Mouse (Mus musculus): Measurements from ENCODE around the gene Hsd17b6.

Gene Hsd17b6

DNA sequence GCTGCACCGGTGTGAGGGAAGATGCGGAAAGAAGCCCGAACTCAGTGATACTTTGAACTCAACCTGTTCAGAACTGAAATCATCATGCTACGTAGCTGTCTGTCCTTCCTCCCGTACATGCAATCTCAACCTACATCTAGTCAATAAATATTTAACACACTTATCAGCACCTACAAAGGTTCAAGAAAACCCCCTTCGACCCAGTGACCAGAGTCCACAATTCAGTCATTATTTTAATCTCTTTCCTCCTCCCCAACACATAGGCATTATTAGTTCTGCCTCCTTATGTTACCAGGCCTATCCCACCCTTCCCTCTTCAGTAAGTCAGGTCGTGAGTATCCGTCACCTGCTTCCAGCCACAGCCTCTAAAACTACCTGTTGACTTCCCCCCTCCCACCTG lies 1.9 kb downstream of the Hsd17b6 start:
- DNase-seq (ENCODE audit: low read depth) = no peak

DNA sequence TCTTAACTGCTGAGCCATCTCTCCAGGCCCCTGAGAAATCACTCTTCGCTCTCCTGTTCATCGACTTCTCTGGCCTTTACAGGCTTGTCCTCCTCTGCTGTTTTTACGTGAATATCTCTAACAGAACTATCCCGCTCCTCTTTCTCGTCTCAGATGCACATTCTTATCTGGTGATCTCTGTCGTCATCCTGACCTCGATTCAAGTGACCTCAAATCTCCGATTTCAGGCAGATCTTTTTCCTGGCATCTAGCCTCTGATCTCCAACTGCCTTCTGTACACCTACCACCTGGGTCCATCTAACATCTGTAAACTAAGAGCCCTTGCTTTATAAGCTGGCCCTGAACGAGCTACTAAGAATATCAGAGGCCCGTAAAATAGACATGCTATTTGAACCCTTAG lies 2.5 kb downstream of the Hsd17b6 start:
- no peak for DNase-seq (ENCODE audit: low read depth)

DNA sequence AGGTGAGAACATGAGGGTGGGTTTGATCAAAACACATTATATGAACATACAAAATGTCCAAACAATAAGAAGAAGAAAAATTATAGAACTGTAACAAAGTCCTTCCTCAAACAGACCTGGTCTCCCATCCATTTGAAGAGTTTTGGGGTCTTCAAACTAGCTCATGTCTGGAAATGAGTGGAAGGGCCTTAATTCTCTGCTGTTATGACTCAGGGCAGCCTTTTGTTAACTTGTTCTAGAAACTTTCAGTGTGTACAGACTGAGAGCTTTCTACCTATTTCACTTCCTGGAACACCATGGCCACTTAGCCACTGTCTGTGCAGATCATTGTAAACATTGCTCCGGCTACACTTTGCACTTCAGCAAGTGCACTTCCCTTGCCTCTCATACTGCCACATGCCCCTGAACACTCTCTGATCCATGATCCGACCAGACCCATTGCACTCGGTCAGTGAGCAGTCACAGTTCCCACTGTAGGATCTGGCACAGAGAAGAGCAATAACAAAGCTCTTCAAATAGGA lies 4.1 kb downstream of the Hsd17b6 start:
- no peak for DNase-seq (ENCODE audit: low read depth)

DNA sequence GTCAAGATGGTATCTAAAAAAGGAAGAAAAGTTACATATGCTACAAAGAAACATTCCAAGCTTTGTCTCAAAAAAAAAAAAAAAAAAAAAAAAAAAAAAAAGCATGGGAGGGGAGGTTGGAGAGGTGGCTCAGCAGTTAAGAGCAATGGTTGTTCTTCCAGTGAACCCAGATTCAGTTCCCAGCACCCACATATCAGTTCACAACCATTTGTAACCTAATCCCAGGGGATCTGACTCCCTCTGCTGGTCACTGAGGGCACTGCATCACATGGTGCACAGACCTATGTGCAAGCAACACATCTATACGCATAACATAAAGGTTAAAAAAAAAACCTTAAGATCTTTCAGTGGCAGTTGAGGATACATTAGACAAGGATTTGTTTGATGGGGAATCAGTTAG lies 9.2 kb downstream of the Hsd17b6 start:
- DNase-seq (ENCODE audit: low read depth) = no peak

DNA sequence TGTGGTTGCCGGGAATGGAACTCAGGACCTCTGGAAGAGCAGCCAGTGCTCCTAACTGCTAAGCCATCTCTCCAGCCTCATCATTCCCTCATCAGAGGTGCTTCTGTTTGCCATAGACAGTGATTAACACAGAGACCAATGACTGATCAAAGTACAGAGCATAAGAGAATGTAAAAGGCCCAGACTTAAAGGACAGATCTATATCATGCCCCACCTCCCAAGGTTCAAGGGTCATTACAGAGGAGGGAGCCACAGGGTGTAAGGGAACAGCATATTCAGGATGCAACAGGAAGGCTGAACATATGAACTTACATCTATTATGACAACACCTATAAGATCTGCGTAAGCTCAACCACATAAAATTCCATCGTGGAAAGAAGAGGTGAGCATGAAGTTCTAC lies 10.7 kb downstream of the Hsd17b6 start:
- no peak for DNase-seq (ENCODE audit: low read depth)

DNA sequence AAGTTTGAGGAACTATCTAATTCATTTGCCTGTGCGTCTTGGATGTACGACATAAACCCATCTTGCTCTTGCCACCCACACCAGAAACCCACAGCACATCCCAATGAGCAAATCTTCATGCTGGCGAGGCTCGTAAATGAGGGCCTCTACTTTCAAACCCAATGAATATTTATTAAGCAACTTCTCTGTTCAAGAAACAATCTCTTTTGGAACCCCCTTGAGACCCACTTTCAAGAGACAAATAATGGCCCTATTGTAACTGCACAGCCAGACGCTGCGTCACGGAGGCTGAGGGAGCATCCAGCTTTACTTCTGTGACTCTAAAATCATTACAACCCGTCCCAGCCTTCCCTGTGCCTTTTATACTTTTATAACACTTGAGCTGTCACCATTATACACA lies 21.8 kb downstream of the Hsd17b6 start:
- DNase-seq (ENCODE audit: low read depth) = no peak

DNA sequence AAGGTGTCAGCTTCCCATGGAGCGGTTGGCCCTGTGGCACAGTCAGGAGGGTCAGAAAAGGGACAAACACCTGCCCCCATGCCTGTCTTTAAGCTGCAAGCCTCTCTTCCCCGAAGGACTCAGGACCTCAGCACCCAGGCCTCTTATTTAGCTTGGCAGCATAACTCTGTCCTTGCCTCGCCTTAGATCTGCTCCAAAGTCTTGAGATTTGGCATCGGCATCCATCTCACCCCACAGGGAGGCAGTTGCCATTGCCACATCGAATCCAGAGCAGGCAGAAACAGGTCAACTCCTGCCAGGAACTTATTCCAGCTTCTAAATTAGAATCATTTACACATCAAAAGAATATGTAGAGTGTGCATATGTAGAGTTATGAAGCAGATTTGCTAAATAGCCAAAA lies 22.8 kb downstream of the Hsd17b6 start:
- DNase-seq (ENCODE audit: low read depth) = no peak

DNA sequence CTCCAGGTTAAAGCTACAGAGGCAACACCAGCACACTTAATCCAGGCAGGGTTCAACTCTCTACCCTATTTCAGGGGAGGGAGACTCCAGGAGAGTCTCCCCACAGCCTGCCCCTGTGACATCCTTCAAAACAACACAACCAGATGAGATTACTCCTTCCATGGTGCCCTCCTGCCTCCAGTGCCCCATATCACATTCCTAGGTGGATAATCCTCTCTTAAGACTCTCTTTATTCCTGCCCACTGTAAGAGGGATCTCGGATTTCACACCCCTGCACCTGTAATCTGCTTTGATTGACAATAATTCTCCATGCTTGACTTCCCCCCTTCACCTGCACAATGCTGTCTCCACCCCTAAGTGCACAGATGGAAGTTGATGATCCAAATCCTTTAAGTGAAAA lies 31.9 kb downstream of the Hsd17b6 start:
- DNase-seq (ENCODE audit: low read depth) = no peak

DNA sequence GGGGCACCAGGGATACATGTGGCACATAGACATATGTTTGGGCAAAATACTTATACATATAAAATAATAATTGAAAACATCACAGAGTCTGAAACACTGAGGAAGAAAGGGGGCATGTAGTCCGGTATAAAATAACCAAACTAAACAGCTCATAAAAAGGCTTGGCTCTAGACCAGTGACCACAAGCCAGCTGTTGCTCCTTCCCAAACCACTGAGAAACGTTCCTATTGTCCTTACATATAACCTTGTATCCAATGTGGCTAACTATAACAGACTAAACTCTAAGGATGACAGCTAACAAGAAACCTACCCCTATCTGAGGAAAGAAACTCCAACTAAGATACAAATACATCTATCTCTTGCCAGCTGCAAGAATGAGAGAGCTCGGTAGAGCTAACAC lies 33.3 kb downstream of the Hsd17b6 start:
- no peak for DNase-seq (ENCODE audit: low read depth)

DNA sequence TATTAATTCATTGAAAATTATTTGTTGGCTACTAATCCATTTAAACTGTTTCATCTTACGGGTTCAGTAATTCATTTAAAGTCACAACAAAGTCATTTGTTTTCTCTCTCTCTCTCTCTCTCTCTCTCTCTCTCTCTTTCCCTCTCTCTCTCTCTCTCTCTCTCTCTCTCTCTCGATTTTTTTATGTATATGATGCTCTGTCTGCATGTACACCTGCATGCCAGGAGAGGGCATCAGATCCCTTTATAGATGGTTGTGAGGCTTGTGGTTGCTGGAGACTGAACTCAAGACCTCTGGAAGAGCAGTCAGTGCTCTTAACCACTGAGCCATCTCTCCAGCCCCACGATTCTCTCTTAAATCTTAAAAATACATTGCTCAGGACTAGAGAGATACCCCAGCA lies 36.3 kb downstream of the Hsd17b6 start:
- DNase-seq (ENCODE audit: low read depth) = no peak

DNA sequence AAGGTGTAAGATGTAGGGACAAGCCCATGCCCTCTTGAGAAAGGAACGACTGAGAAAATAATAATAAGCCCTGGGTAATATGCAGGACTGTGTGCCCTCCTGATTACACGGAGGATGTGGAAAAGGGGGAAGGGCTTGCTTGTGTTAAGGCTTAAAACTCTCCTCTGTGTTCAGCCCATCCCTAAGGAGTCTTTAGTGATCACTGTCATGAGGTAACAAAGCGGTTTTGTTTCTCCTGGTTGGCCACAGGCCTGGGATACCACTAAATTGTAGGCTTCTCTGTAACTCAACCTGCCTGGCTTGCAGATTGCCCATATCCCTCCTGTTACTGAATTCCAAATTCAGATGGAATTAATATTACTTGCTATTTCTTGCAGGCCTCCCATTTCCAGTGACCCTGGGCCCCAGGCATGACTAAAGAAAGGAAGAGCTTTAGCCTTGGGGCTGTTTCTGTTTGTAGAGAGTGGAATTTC lies 37.0 kb downstream of the Hsd17b6 start:
- peak; percentile 21 for DNase-seq (ENCODE audit: low read depth)

DNA sequence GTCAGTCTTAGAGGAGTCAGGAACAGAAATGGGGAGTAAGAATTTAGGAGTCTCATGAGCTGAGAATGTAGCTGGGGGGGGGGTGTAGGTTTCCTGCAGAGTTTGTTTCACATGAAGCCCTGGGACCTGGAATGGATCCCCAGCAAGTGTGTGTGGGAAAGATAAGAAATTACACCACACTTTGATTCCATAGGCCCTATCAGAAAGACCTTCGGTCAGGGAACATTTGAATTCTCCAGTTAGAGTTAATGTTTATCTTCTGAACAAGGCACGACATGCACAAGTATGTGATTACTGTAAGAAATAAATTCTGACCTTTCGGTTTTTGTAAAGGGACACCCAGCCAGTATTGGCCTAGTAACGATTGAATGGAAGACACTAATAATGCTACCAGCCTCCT lies 37.6 kb downstream of the Hsd17b6 start:
- no peak for DNase-seq (ENCODE audit: low read depth)

DNA sequence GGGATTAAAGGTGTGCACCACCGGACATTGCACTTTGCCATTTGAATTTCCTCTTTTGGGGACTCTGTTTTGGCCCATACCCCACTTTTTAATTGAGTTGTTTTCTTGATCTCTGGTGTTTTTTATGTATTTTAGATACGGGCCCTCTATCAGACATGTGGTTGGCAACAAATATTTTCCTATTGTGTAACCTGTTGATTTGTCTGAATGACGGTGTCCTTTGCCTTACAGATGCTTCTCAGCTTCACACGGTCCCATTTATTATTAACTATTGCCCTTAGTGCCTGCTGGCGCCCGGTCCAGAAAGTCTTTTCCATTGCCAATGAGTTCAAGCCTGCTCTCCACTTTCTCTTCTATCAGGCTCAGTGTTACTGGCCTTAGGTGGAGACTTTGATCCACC lies 40.9 kb downstream of the Hsd17b6 start:
- no peak for DNase-seq (ENCODE audit: low read depth)

DNA sequence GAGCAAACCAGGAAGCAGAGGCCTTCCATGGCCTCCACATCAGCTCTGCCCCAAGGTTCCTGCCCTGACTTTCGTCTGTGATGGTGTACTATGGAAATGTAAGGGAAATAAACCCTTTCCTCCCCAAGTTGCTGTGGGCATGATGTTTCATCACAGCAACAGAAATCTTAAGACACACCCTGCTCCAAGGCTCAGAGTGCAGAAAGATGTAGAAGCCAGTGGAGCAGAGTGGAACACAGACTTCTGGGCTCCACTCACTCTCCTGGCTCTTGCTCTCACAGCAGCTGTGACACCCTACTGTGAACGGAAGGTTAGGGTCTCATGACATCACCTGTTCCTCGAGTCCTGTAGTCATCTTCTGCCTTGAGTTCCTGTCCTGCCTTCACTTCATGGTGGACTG lies 43.4 kb downstream of the Hsd17b6 start:
- no peak for DNase-seq (ENCODE audit: low read depth)

DNA sequence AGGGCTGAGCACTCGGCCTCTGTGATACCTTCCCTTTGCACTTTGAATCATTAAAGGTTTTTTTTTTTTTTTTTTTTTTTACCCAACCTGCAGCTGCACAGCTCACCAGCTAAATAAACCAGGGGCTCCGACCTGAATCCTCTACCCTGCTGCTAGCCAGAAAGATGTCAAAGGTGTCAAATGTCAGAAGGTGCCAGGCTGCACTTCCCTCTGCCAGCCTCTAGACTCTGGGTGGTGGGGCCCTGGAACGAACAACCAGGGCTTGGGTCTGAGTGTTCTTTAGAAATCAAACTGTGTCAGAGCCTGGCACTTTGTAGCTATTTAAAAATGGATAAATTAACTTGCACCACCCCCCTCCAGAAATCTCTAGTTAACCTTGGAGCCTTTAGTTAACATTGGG lies 45.0 kb downstream of the Hsd17b6 start:
- DNase-seq (ENCODE audit: low read depth) = no peak

DNA sequence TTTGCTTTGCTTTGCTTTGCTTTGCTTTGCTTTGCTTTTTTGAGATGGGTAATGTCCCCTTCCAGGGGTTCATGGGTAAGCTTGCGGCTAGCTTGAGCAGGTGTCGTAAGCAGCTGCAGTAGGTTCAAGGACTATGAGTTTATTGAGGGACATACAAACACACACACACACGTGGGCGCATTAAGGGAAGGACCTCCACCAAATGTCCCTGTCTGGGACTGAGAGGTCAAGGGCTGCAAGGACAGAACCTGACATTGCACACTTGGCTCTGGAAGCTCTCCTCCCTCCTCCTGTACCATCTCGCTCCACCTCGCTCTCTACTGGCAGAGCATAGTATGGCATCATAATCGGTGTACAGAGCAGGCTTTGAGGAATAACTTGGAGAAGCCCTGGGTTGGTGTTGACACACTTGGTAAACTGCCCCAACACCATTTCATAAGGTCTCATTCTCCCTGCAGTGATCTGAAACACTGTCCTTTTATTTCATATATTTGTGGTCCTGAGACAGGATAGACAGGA lies 48.2 kb downstream of the Hsd17b6 start:
- no peak for DNase-seq (ENCODE audit: low read depth)

DNA sequence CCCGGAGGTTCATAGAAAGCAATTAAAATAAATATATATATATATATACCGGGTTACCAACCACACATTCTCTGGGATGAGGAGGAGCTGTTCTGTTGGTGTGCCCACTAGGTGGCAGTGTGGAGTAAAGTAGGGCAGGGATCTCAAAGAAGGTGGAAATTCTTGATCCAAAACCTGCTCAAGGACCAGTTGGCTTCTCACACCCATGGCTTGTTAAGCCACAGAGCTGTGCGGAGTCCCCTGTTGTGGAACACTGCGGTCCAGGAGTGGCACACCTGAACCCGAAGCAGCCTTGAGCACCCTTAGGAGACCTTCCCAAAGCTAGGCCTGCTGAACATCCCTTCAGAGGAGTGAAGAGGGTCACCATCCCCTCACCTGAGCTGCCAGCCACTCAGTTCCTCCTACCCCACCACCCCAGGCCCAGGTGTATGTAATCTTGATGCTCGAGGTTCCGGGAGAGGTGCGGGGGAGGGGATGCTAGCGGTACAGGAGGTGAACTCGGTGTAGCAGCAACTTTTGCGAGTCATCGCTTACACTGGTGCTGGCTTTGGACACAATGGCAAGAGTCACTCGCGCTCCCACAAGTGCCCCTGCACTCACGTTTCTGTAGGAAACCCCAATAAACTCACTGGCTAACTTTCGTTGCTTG lies 51.1 kb downstream of the Hsd17b6 start:
- no peak for DNase-seq (ENCODE audit: low read depth)

DNA sequence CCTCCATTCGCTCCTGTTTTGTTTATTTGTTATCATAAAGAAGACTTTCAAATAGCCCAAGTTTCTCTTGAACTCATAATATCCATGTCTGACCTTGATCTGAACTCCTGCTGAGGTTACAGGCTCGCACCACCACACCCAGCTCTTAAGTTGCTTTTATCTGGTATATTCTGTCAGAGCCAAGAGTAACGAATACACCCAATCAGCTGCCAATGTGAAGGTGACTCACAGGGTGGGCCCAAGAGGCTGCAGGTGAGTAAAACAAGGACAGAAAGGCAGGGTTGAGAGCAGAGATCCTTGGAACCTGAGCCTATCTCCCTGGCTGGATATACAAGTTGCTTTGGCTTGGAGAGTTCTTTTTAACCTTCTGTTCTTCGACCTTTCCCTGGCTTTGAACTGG lies 52.4 kb downstream of the Hsd17b6 start:
- no peak for DNase-seq (ENCODE audit: low read depth)

DNA sequence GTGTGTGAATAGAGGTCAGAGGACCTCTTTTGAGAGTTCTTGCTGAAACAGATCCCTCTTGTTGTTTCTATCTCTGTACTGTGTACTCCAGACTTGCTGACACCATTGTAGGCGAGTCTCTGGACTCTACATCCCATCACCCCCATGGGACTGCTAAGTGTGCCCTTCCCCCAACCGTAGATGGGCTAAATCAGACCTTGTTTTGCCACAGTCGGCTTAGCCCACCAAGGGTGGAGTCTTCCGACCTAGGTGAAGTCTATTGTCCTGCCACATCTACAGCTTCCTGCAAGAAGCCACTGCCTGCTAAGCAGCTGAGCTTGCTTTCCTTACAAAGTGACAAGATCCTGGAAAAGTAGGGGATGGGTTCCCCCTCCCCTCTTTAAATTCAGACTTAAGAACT lies 55.6 kb downstream of the Hsd17b6 start:
- no peak for DNase-seq (ENCODE audit: low read depth)

DNA sequence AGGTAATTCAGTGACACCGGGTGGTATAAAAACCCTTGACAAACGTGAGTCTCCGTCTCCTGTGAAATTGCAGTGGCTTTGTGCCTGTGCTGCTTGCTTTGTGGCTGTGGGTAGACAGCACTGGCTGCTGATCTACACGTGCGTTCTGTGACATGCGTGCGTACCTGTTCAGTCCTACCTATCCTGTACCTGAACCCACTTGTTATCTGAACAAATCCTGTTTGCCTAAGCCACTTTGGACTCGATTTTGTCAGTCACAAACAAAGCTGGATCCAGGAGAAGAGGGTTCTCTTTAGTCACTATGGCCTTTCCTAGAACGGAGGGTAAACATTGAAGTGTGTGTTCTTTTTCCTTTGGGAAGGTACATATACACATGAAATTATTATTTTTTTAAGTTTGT lies 56.0 kb downstream of the Hsd17b6 start:
- no peak for DNase-seq (ENCODE audit: low read depth)

DNA sequence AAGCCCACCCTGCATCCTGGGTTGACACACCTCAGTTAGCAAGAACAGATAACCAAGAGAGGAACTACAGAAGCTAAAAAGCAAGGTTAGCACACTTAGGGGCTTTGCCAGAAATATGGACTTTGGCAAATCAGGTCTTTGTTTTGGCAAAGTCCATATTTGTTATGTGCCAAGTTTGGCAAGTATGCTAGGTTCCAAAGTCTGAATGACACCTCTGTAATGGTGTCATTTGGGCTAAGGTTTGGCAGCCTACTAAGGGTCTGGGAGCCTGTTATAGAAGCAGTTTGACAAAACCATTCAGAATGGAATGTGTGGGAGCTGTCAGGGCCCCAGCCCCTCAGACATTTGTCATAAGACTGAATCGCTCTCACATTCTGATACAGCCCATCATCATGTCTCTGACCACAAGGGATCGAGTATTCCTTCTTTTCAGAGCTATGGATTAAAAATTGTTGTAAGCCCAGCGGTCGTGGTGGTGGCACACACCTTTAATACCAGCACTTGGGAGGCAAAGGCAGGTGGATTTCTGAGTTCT lies 57.7 kb downstream of the Hsd17b6 start:
- no peak for DNase-seq (ENCODE audit: low read depth)

DNA sequence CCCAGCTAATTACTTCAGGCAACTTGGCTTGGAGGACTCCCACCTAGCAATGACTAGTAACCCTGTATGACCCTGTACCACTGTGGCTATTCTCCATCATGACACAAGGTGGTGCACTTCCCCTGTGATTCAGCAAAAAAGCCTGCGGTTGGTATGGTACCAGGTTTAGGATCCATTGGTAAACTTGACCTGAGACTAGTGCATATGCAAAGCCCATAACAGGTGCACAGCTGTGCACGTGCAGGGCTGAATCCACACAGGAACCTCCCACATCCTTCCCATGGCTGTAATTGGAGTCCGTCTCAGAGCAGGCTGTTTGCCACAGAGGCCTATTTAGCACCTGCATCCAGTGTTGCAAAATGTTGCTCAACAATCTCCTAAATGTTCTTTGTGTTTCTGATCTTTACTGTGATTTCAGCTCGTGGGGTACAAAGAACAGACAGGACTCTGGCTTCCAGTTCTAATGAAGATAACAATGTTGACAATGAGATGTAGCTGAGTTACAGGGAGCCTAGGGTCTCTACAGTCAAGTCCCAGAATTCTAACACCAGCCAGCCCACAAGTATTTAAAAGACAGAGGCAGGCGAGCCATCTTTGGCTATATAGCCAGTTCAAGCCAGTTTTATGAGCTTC lies 61.9 kb downstream of the Hsd17b6 start:
- DNase-seq (ENCODE audit: low read depth) = peak; percentile 36

All from fibroblast of lung, adult 2 months (primary cell).